Mouse (Mus musculus) midbrain, postnatal 0 days (tissue): ENCODE data around the gene Wfdc3. TPM values are rescaled to one million over a fixed set of nuclear protein-coding genes. Genes with fewer than 3 reads are reported as not detected.

Experiments used
- ATAC-seq: fragments of 200-750 bp; cut with Nextera tagmentation; 2 replicates; pipeline ENCODE4 v1.8.0; 2017; ENCODE audit warnings: moderate number of reproducible peaks, mild to moderate bottlenecking, moderate TSS enrichment, moderate library complexity; ENCODE audit not compliant: low FRiP score
- DNase-seq: peaks from one replicate; pipeline ENCODE4 v3.0.0-alpha.2; 2015; ENCODE audit warnings: low spot score
- H3K27ac ChIP-seq: fragments of 300-500 bp; sonication (generic); 2 replicates; pipeline ENCODE4 v1.5.1; 2014; ENCODE audit warnings: low read depth, mild to moderate bottlenecking, low read length, mixed read lengths
- H3K27me3 ChIP-seq: fragments of 300-500 bp; sonication (generic); 2 replicates; pipeline ENCODE4 v1.6.1; 2014; ENCODE audit warnings: low read length, control low read depth, mixed read lengths; ENCODE audit not compliant: insufficient read depth
- H3K36me3 ChIP-seq: fragments of 300-500 bp; sonication (generic); 2 replicates; pipeline ENCODE4 v1.6.1; 2014; ENCODE audit warnings: low read length, control low read depth, mixed read lengths; ENCODE audit not compliant: insufficient read depth
- H3K4me1 ChIP-seq: fragments of 300-500 bp; sonication (generic); 2 replicates; pipeline ENCODE4 v1.6.1; 2014; ENCODE audit warnings: mild to moderate bottlenecking, control low read depth, antibody characterized with exemption, low read length, mixed read lengths; ENCODE audit not compliant: insufficient read depth
- H3K4me2 ChIP-seq: fragments of 300-500 bp; sonication (generic); 2 replicates; pipeline ENCODE4 v1.6.1; 2014; ENCODE audit warnings: low read depth, mild to moderate bottlenecking, low read length, mixed read lengths; ENCODE audit not compliant: poor library complexity, severe bottlenecking
- H3K4me3 ChIP-seq: fragments of 300-500 bp; sonication (generic); 2 replicates; pipeline ENCODE4 v1.5.1; 2014; ENCODE audit warnings: low read depth, mild to moderate bottlenecking, low read length, moderate library complexity
- H3K9ac ChIP-seq: fragments of 300-500 bp; sonication (generic); replicated peaks from 2 replicates; pipeline ENCODE4 v1.6.1; 2014; ENCODE audit warnings: mild to moderate bottlenecking, low read length, moderate library complexity, mixed read lengths; ENCODE audit not compliant: poor library complexity, severe bottlenecking
- H3K9me3 ChIP-seq: fragments of 300-500 bp; sonication (generic); 2 replicates; pipeline ENCODE4 v1.6.1; 2016; ENCODE audit warnings: low read length, control low read depth
- CTCF ChIP-seq: IDR thresholded peaks from 2 replicates; pipeline ENCODE4 v1.5.1; 2016; ENCODE audit warnings: antibody characterized with exemption, mild to moderate bottlenecking
- WGBS: fragments of 180-500 bp; shearing (Covaris S2); extraction: QIAGEN DNeasy Blood & Tissue Kit; methylation state at CpG from one replicate; pipeline ENCODE4 v1.1.7; 2014; 5-methylcytosine and 5-hydroxymethylcytosine counted together
- polyA plus RNA-seq: library from polyadenylated mRNA; unstranded; fragments of >200 nt; fragmentation: Nextera tagmentation; extraction: Ambion mirVana; gene quantifications from 2 replicates; pipeline ENCODE4 v1.2.1, GENCODE M21; 2015
- total RNA-seq: library from RNA; depleted of rRNA; stranded (reverse); fragments of >200 nt; gene quantifications from 2 replicates; pipeline ENCODE4 v1.2.3, GENCODE M21; 2014

The Wfdc3 gene
- total and polyA plus RNA-seq, 2 experiments from 2014 or later = 0.16 to 0.60 TPM

DNA sequence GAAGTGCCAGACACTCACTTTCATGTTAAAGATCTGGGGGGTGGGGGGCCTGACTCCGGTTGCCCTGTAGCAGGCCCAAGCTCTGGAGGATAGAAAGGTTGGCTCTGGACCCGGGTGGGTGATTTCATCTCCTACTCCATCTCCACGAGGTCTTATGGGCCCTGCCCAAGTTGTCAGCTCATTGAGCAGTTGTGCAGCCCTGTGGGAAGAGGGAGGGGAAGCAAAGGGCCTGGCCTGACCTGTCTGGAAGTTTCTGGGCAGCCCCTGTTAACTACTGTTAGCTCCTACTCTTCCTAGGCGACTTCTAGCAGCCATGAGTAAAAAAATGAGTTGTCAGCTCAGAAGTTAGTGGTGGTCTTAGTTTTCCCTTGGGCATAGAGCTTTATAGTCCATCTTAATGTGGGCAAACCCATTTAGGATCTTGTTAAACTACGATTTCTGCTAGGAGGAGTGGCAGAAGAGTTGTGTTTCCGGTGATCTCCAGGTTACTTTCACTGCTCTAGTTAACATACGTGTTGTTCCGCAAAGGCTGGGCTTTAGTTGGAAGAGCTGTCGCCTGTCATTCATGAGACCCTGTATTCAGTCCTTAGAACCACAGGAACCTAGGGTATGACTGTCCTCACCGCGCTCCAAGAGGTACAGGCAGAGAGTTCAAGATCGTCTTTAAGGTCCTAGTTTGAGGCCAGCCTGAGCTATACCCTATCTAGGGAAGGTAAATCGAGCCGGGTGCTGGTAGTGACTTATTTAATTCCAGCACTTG is 27.7 kb upstream of the Wfdc3 start:
- Histone ChIP-seq H3K27me3 (no peaks in the 10 kb centered on the region), H3K36me3 (no peaks in the 10 kb centered on the region), H3K4me2 (no peak overlapping the region), H3K27ac (no peak overlapping the region), H3K9me3 (no peaks in the 10 kb centered on the region), H3K9ac (no peak overlapping the region), H3K4me1 (no peaks in the 10 kb centered on the region), H3K4me3 (no peak overlapping the region)
- no peak for TF ChIP-seq CTCF
- WGBS = 82% methylated on average over 14 of the region's 14 CpGs
- DNase-seq = no peak
- ATAC-seq = no peak

- Histone ChIP-seq H3K4me2 (no peak overlapping the region), H3K36me3 (peaks cover 13% of the 10 kb centered on the region), H3K4me3 (no peak overlapping the region), H3K27ac (no peak overlapping the region), H3K4me1 (no peaks in the 10 kb centered on the region), H3K27me3 (no peaks in the 10 kb centered on the region), H3K9me3 (no peaks in the 10 kb centered on the region), H3K9ac (no peak overlapping the region)
- TF ChIP-seq CTCF = no peak
- DNase-seq = no peak
- no peak for ATAC-seq
- WGBS = 82% methylated on average over 8 of the region's 8 CpGs
Measured at GRCm38 (mm10) chr2:164771123-164771522, 25.4 kb upstream of the Wfdc3 start.

GRCm38 (mm10) chr2:164770279-164770678 is 24.5 kb upstream of the Wfdc3 start:
- no peaks in the 10 kb centered on the region for H3K27me3 ChIP-seq
- H3K27ac ChIP-seq = no peak overlapping the region
- no peaks in the 10 kb centered on the region for H3K9me3 ChIP-seq
- H3K4me3 ChIP-seq = peak overlapping the region; percentile 54
- 3% methylated on average over 15 of the region's 15 CpGs for WGBS
- H3K9ac ChIP-seq = no peak overlapping the region
- no peaks in the 10 kb centered on the region for H3K4me1 ChIP-seq
- peaks cover 15% of the 10 kb centered on the region for H3K36me3 ChIP-seq
- no peak for TF ChIP-seq CTCF
- DNase-seq (no peak), ATAC-seq (no peak)
- peak overlapping the region; percentile 78 for H3K4me2 ChIP-seq

DNA sequence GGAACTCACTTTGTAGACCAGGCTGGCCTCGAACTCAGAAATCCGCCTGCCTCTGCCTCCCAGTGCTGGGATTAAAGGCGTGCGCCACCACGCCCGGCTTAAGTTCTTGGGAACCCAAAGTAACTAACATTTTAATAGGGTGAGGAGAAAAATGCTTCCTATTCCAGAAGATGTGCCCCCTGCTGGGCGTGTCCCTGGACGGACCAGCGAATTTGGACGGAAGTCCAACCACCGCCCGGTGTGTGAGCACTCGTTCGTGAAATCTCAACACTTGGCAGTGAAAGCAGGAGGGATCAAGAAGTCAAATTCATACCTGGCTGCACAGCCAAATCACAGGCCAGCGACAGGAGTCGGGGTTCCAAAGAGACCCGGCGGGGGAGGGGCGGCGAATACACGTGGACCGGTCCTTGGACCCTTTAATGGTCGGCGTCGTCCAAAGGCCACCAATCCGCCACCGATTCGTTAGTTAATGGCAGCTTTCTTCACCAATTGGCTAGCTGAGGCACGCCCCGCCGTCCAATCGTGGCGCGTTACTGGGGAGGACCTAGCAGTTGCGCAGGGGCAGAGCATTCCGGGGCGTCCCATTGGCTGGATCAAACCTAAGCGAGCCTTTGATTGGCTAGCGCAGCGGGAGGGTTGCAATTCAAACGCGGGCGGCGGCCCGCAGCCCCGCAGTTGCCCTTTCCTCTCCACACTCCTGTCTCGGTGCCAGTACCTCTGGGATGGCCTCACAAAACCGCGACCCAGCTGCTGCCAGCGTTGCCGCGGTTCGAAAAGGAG is 23.7 kb upstream of the Wfdc3 start, which contains the start of gene Ube2c:
TSS of gene Ube2c (plus strand) at position 641 of the 780 bp plus-strand sequence.
- no peaks in the 10 kb centered on the region for H3K4me1 ChIP-seq
- H3K9ac ChIP-seq = no peak within 1 kb of the TSS
- peak; percentile 59 for TF ChIP-seq CTCF
- H3K36me3 ChIP-seq = peaks cover 22% of the 10 kb centered on the region
- H3K4me2 ChIP-seq = peak within 1 kb of the TSS; percentile 78
- H3K27me3 ChIP-seq = no peaks in the 10 kb centered on the region
- ATAC-seq = peak; percentile 99
- peak within 1 kb of the TSS; percentile 54 for H3K4me3 ChIP-seq
- H3K9me3 ChIP-seq = no peaks in the 10 kb centered on the region
- peak; percentile 99 for DNase-seq
- H3K27ac ChIP-seq = no peak within 1 kb of the TSS
- WGBS = 1% methylated on average over 52 of the region's 53 CpGs

GRCm38 (mm10) chr2:164767812-164768540 is 22.2 kb upstream of the Wfdc3 start:
- TF ChIP-seq CTCF = no peak
- Histone ChIP-seq H3K4me3 (no peak overlapping the region), H3K36me3 (peaks cover 27% of the 10 kb centered on the region), H3K9ac (no peak overlapping the region), H3K4me2 (no peak overlapping the region), H3K27me3 (no peaks in the 10 kb centered on the region), H3K9me3 (no peaks in the 10 kb centered on the region), H3K4me1 (no peaks in the 10 kb centered on the region), H3K27ac (no peak overlapping the region)
- no peak for DNase-seq
- ATAC-seq = no peak
- 96% methylated on average over 15 of the region's 15 CpGs for WGBS
